Mouse (Mus musculus) adipose tissue, adult 10 weeks (tissue): ENCODE results near the gene Fgg. TPM values are rescaled to one million over a fixed set of nuclear protein-coding genes. Genes with fewer than 3 reads are reported as not detected.

Experiments
- polyA plus RNA-seq: library from polyadenylated mRNA; stranded (reverse); fragments of 350-450 nt; fragmentation: Illumina TruSeq; extraction: RNeasy Lipid Tissue Mini Kit (QIAGEN cat#74804); gene quantifications from one replicate; pipeline ENCODE4 v1.2.3, GENCODE M21; 2014; ENCODE audit warnings: low read depth, low replicate concordance

The Fgg gene
- 2.0 TPM for polyA plus RNA-seq

GRCm38 (mm10) chr3:83007557-83007956, at the start of gene Fgg:
Fgg (plus strand) TSS chr3:83007724.

DNA sequence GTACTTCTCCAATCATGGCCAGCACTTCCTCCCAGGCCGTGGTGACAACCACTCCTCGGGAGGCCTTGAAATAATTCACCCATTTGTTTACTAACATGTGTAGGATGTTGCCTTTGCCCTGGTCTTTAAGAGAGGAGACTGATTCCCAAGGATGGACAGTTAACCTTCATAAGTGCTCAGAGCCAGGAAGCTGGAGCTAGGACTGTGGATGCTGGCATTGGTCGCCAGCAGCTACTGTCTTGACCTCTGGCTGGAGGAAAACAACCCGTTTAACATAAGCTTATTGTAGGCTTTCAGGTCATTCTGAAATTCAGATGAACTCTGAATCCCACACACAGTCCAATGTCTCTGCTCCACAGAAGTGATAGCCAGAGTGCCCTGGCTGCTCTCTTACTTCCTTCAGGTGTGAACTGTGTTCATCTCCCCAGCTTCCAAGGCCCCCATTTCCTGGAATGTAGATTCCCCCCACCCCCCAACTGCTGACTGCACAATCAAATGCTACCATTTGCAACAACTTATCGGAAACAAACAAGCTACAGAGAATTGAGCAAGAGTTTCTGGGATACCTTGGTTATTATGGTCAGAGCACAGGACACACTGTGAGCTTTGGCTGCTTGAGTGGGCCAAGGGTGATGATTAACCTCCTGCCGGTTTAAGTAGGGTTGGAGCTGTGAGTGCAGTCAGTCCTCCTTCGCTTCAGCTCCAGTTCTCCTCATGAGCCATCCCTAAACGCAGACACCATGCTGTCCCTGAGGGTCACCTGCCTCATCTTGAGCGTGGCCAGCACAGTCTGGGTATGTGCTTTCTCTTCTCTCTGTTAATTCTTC, 18.2 kb downstream of the Fgg start, which contains the start of gene Fga:
TSS of gene Fga (plus strand) at position 602 of the 827 bp plus-strand sequence.

GRCm38 (mm10) chr3:83049680-83050079, 42.2 kb downstream of the Fgg start, which contains the start of gene Fgb:
Fgb (minus strand) TSS chr3:83049863.

GRCm38 (mm10) chr3:83055281-83056038, 47.9 kb downstream of the Fgg start, which contains the start of gene Plrg1:
Plrg1 (plus strand) TSS chr3:83055522.

Other genes with a start within 250 kb of the Fgg start
- gene Rbm46, start 131.2 kb upstream of the Fgg start, polyA plus RNA-seq = 1.7 TPM
- gene Lrat, start 103.8 kb upstream of the Fgg start, polyA plus RNA-seq = 0.92 TPM
- 10.9 TPM for gene Fga, start 18.4 kb downstream of the Fgg start, polyA plus RNA-seq
- 0.07 TPM for gene Fgb, start 42.1 kb downstream of the Fgg start, polyA plus RNA-seq
- 32.1 TPM for gene Plrg1, start 47.8 kb downstream of the Fgg start, polyA plus RNA-seq
- gene Dchs2, start 120.2 kb downstream of the Fgg start, polyA plus RNA-seq = 0.35 TPM